Comparison of ENCODE assay signal across 13 mouse cellular contexts in genomic region chr3:151844361-151845154, GRCm38 (mm10). TPM values are rescaled to one million over a fixed set of nuclear protein-coding genes. Genes with fewer than 3 reads are reported as not detected.
A peak's percentile ranks its signal among the peaks of the same experiment; 100 is the strongest.
DNase-seq lines count a peak whose midpoint lies in the region; ATAC-seq and TF ChIP-seq lines count a peak whose summit lies in the region.
"Had no signal": no experiment of that assay in that cellular context is flagged by ENCODE, and none has a peak within 500 bp of the region (broad histone marks: within the 10 kb centered on the region; RNA-seq: fewer than 3 reads in every experiment).

No protein-coding gene starts in this region.

- no peak for TF ChIP-seq POLR2A in heart, adult 2 months (IDR thresholded peaks at IDR 0.05; ENCODE audit: insufficient read depth, low read depth, low read length)

- no peak overlapping the region for H3K4me2 ChIP-seq in embryonic facial prominence, embryonic 14.5 days (ENCODE audit: low read depth, low read length)
- no peak overlapping the region for H3K4me2 ChIP-seq in limb, embryonic 11.5 days (ENCODE audit: low read depth, severe bottlenecking)
- H3K4me2 ChIP-seq: liver, embryonic 15.5 days had no signal

- no peak for ATAC-seq in embryonic facial prominence, embryonic 14.5 days (ENCODE audit: low read depth)
- ATAC-seq in limb, embryonic 11.5 days (ENCODE audit: insufficient number of reproducible peaks, low FRiP score, low TSS enrichment, low read depth): 0 out of 2 replicates have a peak, but pooled peaks have one; percentile 35
- ATAC-seq: intestine, embryonic 16.5 days had no signal

- H3K27ac ChIP-seq in heart, adult 2 months: peak overlapping the region; percentile 44
- no peak overlapping the region for H3K27ac ChIP-seq in heart, embryonic 10.5 days
- H3K27ac ChIP-seq in embryonic facial prominence, embryonic 14.5 days (replicated peaks; ENCODE audit: low read depth, low read length): peak overlapping the region; percentile 10; the same call in 1 of the 2 replicates
- H3K27ac ChIP-seq in limb, embryonic 11.5 days (replicated peaks; ENCODE audit: low read depth, low read length): no peak overlapping the region
- H3K27ac ChIP-seq: hindbrain, embryonic 10.5 days; liver, embryonic 15.5 days had no signal

- H3K9me3 ChIP-seq in heart, embryonic 10.5 days: no peaks in the 10 kb centered on the region
- H3K9me3 ChIP-seq in embryonic facial prominence, embryonic 14.5 days (ENCODE audit: control insufficient read depth, low read length): no peaks in the 10 kb centered on the region
- H3K9me3 ChIP-seq in limb, embryonic 11.5 days (ENCODE audit: control insufficient read depth, low read length): no peaks in the 10 kb centered on the region
- H3K9me3 ChIP-seq: hindbrain, embryonic 10.5 days; liver, embryonic 15.5 days; megakaryocyte, embryonic 14.5 days had no signal

- H3K9ac ChIP-seq in heart, adult 2 months (ENCODE audit: low read depth, low read length): no peak overlapping the region
- no peak overlapping the region for H3K9ac ChIP-seq in embryonic facial prominence, embryonic 14.5 days (ENCODE audit: low read depth, low read length)
- no peak overlapping the region for H3K9ac ChIP-seq in limb, embryonic 11.5 days (ENCODE audit: low read length)
- H3K9ac ChIP-seq: liver, embryonic 15.5 days had no signal

- H3K36me3 ChIP-seq in heart, adult 2 months (ENCODE audit: control insufficient read depth, insufficient read depth, low read length): peaks cover 3% of the 10 kb centered on the region; the same call in 1 of the 2 replicates
- no peaks in the 10 kb centered on the region for H3K36me3 ChIP-seq in heart, embryonic 10.5 days
- H3K36me3 ChIP-seq in embryonic facial prominence, embryonic 14.5 days (ENCODE audit: control insufficient read depth, insufficient read depth, low read length): no peaks in the 10 kb centered on the region
- no peaks in the 10 kb centered on the region for H3K36me3 ChIP-seq in limb, embryonic 11.5 days (ENCODE audit: control insufficient read depth, insufficient read depth, low read length)
- H3K36me3 ChIP-seq: hindbrain, embryonic 10.5 days; liver, embryonic 15.5 days had no signal

- WGBS in heart, adult 2 months: 31% methylated on average over 5 of the region's 5 CpGs
- WGBS in heart, embryonic 10.5 days: 81% methylated on average over 5 of the region's 5 CpGs
- WGBS in embryonic facial prominence, embryonic 14.5 days: 39% methylated on average over 5 of the region's 5 CpGs
- WGBS in limb, embryonic 11.5 days: 42% methylated on average over 5 of the region's 5 CpGs

- TF ChIP-seq CTCF in heart, adult 2 months (IDR thresholded peaks at IDR 0.05): no peak

- DNase-seq in heart, adult 2 months: peak; percentile 66 to 74
- no peak for DNase-seq in heart, embryonic 10.5 days (ENCODE audit: low spot score)
- peak; percentile 59 for DNase-seq in embryonic facial prominence, embryonic 14.5 days (ENCODE audit: low spot score)
- peak; percentile 63 for DNase-seq in gastrocnemius, postnatal 14 days
- peak; percentile 36 for DNase-seq in limb, embryonic 11.5 days (ENCODE audit: low spot score)
- no peak for DNase-seq in spleen, adult 12 weeks (ENCODE audit: low spot score)
- DNase-seq in retina, postnatal 1 day: no peak
- no peak for DNase-seq in thymus, postnatal 10 days (ENCODE audit: low spot score in 2 of 2)
- DNase-seq: kidney, postnatal 4 days had no signal

- H3K4me3 ChIP-seq in heart, adult 2 months: no peak overlapping the region
- H3K4me3 ChIP-seq in heart, embryonic 10.5 days: no peak overlapping the region
- no peak overlapping the region for H3K4me3 ChIP-seq in embryonic facial prominence, embryonic 14.5 days (ENCODE audit: low read depth, low read length)
- H3K4me3 ChIP-seq in limb, embryonic 11.5 days (ENCODE audit: low read depth, low read length): no peak overlapping the region
- H3K4me3 ChIP-seq: hindbrain, embryonic 10.5 days; liver, embryonic 15.5 days; megakaryocyte, embryonic 14.5 days had no signal

- H3K4me1 ChIP-seq in heart, adult 2 months (ENCODE audit: control insufficient read depth, insufficient read depth, low read length): peaks cover 10% of the 10 kb centered on the region; the same call in 1 of the 2 replicates
- H3K4me1 ChIP-seq in heart, embryonic 10.5 days: no peaks in the 10 kb centered on the region
- peaks cover 5% of the 10 kb centered on the region; the same call in 1 of the 2 replicates for H3K4me1 ChIP-seq in embryonic facial prominence, embryonic 14.5 days (ENCODE audit: control insufficient read depth, insufficient read depth, low read length)
- no peaks in the 10 kb centered on the region for H3K4me1 ChIP-seq in limb, embryonic 11.5 days (ENCODE audit: control insufficient read depth, insufficient read depth, low read length)
- H3K4me1 ChIP-seq: hindbrain, embryonic 10.5 days; liver, embryonic 15.5 days; megakaryocyte, embryonic 14.5 days had no signal

- H3K79me2 ChIP-seq in heart, adult 2 months (replicated peaks; ENCODE audit: control insufficient read depth, insufficient read depth, low read length): no peaks in the 10 kb centered on the region

- H3K27me3 ChIP-seq in heart, adult 2 months (ENCODE audit: control insufficient read depth, insufficient read depth, low read length): no peaks in the 10 kb centered on the region
- no peaks in the 10 kb centered on the region for H3K27me3 ChIP-seq in heart, embryonic 10.5 days (ENCODE audit: insufficient read depth, poor library complexity, severe bottlenecking)
- H3K27me3 ChIP-seq in embryonic facial prominence, embryonic 14.5 days (replicated peaks; ENCODE audit: control insufficient read depth, insufficient read depth, low read length): no peaks in the 10 kb centered on the region
- H3K27me3 ChIP-seq in limb, embryonic 11.5 days (ENCODE audit: control insufficient read depth, insufficient read depth, low read length): no peaks in the 10 kb centered on the region
- H3K27me3 ChIP-seq: liver, embryonic 15.5 days; megakaryocyte, embryonic 14.5 days had no signal

- TF ChIP-seq EP300 in heart, adult 2 months (IDR thresholded peaks at IDR 0.05; ENCODE audit: insufficient read depth, low read depth, low read length): 0 out of 2 replicates have a peak, but pooled peaks have one; percentile 35

- intact Hi-C loops in heart, adult 2 months (cut with DNase I): loop anchor here (5.0 kb wide), 1 partner anchor 68 kb away; no protein-coding TSS in a partner anchor
- intact Hi-C loops in gastrocnemius, postnatal 14 days (cut with DNase I; ENCODE audit: low total_unique reads): no loop called here

RNA-seq across cellular contexts. Expression of gene Ptgfr, which starts 7.1 kb away (rescaled TPM):
- total RNA-seq in heart, adult 2 months (2021): 1 to 10 TPM; 3.3 to 3.4 TPM
- polyA plus RNA-seq in heart, adult 2 months (2012; rRNA removed): 7.8 and 17.4 TPM in 2 replicates
- 1.1 and 1.2 TPM in 2 replicates for polyA plus RNA-seq in heart, embryonic 10.5 days (2016; fragmentation: Nextera tagmentation; extraction: Ambion mirVana)
- polyA plus RNA-seq in embryonic facial prominence, embryonic 14.5 days (2014; fragmentation: Nextera tagmentation; extraction: Ambion mirVana): 9.2 and 10.2 TPM in 2 replicates
- 1 to 10 TPM; 1.3 to 1.7 TPM for total RNA-seq in gastrocnemius, postnatal 14 days (2021)
- polyA plus RNA-seq in limb, embryonic 11.5 days (2014; fragmentation: Nextera tagmentation; extraction: Ambion mirVana): 0.92 and 2.0 TPM in 2 replicates

Comparison
In these comparisons a context has a peak if more than half of its experiments do, and no peak if none do; other contexts are left out.
1. DNase-seq: peak in heart, adult 2 months (2 of 2), embryonic facial prominence, embryonic 14.5 days (single experiment), gastrocnemius, postnatal 14 days (single experiment) and limb, embryonic 11.5 days (single experiment); none in heart, embryonic 10.5 days (single experiment), spleen, adult 12 weeks (single experiment), retina, postnatal 1 day (single experiment) and thymus, postnatal 10 days (0 of 2).
2. H3K27ac ChIP-seq: peak in heart, adult 2 months (single experiment) and embryonic facial prominence, embryonic 14.5 days (single experiment); none in heart, embryonic 10.5 days (single experiment) and limb, embryonic 11.5 days (single experiment).